Comparison of ENCODE assay signal across 10 mouse cellular contexts in genomic region chr6:41662320-41662719, GRCm38 (mm10). TPM values are rescaled to one million over a fixed set of nuclear protein-coding genes. Genes with fewer than 3 reads are reported as not detected.
DNase-seq lines count a peak whose midpoint lies in the region; ATAC-seq and TF ChIP-seq lines count a peak whose summit lies in the region.
"Had no signal": no experiment of that assay in that cellular context is flagged by ENCODE, and none has a peak within 500 bp of the region (broad histone marks: within the 10 kb centered on the region; RNA-seq: fewer than 3 reads in every experiment).

No protein-coding gene starts in this region.

- no peak for TF ChIP-seq POLR2A in thymus, adult 2 months (IDR thresholded peaks at IDR 0.05; ENCODE audit: control insufficient read depth, extremely low read depth, insufficient read depth, low read length, poor library complexity)

- no peak overlapping the region for H3K27ac ChIP-seq in thymus, adult 2 months (ENCODE audit: control insufficient read depth, insufficient read depth, low read length)
- H3K27ac ChIP-seq: heart, embryonic 10.5 days had no signal

- WGBS in thymus, adult 2 months = 30% methylated on average over 2 of the region's 2 CpGs

- no peak for TF ChIP-seq CTCF in thymus, adult 2 months (IDR thresholded peaks at IDR 0.05; ENCODE audit: borderline replicate concordance, control insufficient read depth, extremely low read depth, insufficient read depth, low read length, poor library complexity)

- no peak overlapping the region for H3K4me3 ChIP-seq in thymus, adult 2 months (ENCODE audit: control insufficient read depth, insufficient read depth, low read length)
- H3K4me3 ChIP-seq: heart, embryonic 10.5 days had no signal

- no peaks in the 10 kb centered on the region for H3K36me3 ChIP-seq in thymus, adult 2 months (ENCODE audit: control insufficient read depth, insufficient read depth, low read length)
- H3K36me3 ChIP-seq: heart, embryonic 10.5 days had no signal

- no peaks in the 10 kb centered on the region for H3K27me3 ChIP-seq in thymus, adult 2 months (ENCODE audit: control insufficient read depth, insufficient read depth, low read length)

- no peak for DNase-seq in frontal cortex, postnatal 14 days (ENCODE audit: low spot score in 2 of 2)
- DNase-seq in thymus, adult 2 months = peak; percentile 44
- DNase-seq in thymus, postnatal 36 days = no peak
- peak; percentile 43 for DNase-seq in induced T-regulatory cell, adult 2 months (ENCODE audit: low read depth)
- no peak for DNase-seq in cerebellum, postnatal 25 days
- DNase-seq in left cerebral cortex, adult 8-10 months (ENCODE audit: low spot score in 2 of 2) = no peak

- no peaks in the 10 kb centered on the region for H3K4me1 ChIP-seq in thymus, adult 2 months (replicated peaks; ENCODE audit: control insufficient read depth, insufficient read depth, low read length)
- H3K4me1 ChIP-seq: heart, embryonic 10.5 days had no signal

- peak; percentile 70; the same call in 1 of the 2 replicates for ATAC-seq in frontal cortex, adult (ENCODE audit: low TSS enrichment)
- ATAC-seq in monocyte, adult 5-6 weeks (replicated peaks; ENCODE audit: insufficient number of reproducible peaks, low FRiP score, low TSS enrichment, poor library complexity, severe bottlenecking) = no peak

RNA-seq across cellular contexts. Expression of gene Trpv5, which starts 18.2 kb away (rescaled TPM):
- not detected in 2 replicates for polyA plus RNA-seq in thymus, adult 2 months (2012; rRNA removed)
- total RNA-seq in left cerebral cortex, adult 8-10 months (2022) = not detected
- total RNA-seq in monocyte, adult 5-6 weeks (2017) = not detected in 3 replicates
- polyA plus RNA-seq: heart, embryonic 10.5 days; lung, embryonic 16.5 days had no signal

RNA-seq across cellular contexts. Expression of gene Llcfc1, which starts 21.9 kb away (rescaled TPM):
- polyA plus RNA-seq in thymus, adult 2 months (2012; rRNA removed) = not detected in 2 replicates
- not detected for total RNA-seq in left cerebral cortex, adult 8-10 months (2022)
- not detected in 3 replicates for total RNA-seq in monocyte, adult 5-6 weeks (2017)
- polyA plus RNA-seq: heart, embryonic 10.5 days; lung, embryonic 16.5 days had no signal

RNA-seq across cellular contexts. Expression of gene Trpv6, which starts 26.1 kb away (rescaled TPM):
- polyA plus RNA-seq in thymus, adult 2 months (2012; rRNA removed) = 0.05 TPM in 2 replicates
- total RNA-seq in left cerebral cortex, adult 8-10 months (2022) = 1 to 10 TPM; 2.3 to 2.8 (median 2.6) TPM
- total RNA-seq in monocyte, adult 5-6 weeks (2017) = not detected in 3 replicates

RNA-seq across cellular contexts. Expression of gene Kel, which starts 41.8 kb away (rescaled TPM):
- 0.52 and 1.00 TPM in 2 replicates for polyA plus RNA-seq in thymus, adult 2 months (2012; rRNA removed)
- not detected for total RNA-seq in left cerebral cortex, adult 8-10 months (2022)
- 0.39 TPM in 1 of 3 replicates, not detected in the others for total RNA-seq in monocyte, adult 5-6 weeks (2017)

RNA-seq across cellular contexts. Expression of gene Ephb6, which starts 57.0 kb away (rescaled TPM):
- polyA plus RNA-seq in thymus, adult 2 months (2012; rRNA removed) = 277 and 293 TPM in 2 replicates
- total RNA-seq in left cerebral cortex, adult 8-10 months (2022) = 100 to 1,000 TPM; 120 to 138 (median 128) TPM
- total RNA-seq in monocyte, adult 5-6 weeks (2017) = 1.6 to 4.7 TPM (median 2.0 TPM) in 3 replicates

Comparison
In these comparisons a context has a peak if more than half of its experiments do, and no peak if none do; other contexts are left out.
1. DNase-seq: peak in thymus, adult 2 months (single experiment) and induced T-regulatory cell, adult 2 months (single experiment); none in frontal cortex, postnatal 14 days (0 of 2), thymus, postnatal 36 days (0 of 2), cerebellum, postnatal 25 days (0 of 2) and left cerebral cortex, adult 8-10 months (0 of 2).